Mouse (Mus musculus) retina, postnatal 1 day (tissue): ENCODE data around the gene Epop.
A peak's percentile ranks its signal among the peaks of the same experiment; 100 is the strongest.
"Not testable (repeated sequence)": the region's sequence is repeated elsewhere in the genome, so short reads cannot be mapped to it uniquely, and the experiment has no call there.

ENCODE experiments used
- DNase-seq: peaks from one replicate; pipeline ENCODE4 v3.0.0-alpha.2; 2012

Gene Epop

GRCm38 (mm10) chr11:97659990-97660714 lies 30.6 kb upstream of the Epop start:
- DNase-seq, result peak; percentile 89

DNA sequence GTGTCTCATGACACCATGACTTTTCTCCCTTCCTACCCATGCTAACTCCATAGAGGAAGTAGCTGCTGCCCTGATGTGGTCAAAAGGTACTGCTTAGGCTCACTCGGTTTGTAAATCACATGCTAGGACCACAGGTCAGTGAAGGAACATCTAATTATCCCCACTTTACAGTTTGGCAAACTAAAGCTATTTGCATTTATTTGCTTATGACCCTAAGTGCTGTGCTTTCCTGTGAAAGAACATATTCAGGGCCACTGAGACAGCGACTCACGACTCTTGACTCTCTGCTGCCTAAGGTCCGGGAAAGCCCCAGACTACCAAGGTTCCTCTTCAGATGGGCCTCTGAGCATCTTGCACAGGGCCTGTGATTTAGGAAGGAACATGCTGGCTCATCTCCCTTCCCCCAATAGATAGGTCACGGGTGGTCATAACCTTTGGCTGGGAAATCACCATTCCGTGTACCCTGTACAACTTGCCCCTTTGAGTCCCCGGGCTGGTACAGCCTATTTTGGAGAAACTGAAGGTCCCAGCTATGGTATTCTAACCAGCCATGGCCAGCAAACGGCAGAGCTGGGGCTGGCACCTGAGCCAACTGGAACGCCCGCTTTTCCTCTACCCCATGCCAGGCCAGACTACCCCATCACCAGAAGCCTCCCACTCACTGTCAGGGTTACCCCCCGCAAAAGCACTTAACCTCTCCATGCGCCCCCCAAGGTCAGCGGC lies 29.9 kb upstream of the Epop start:
- no peak for DNase-seq

DNA sequence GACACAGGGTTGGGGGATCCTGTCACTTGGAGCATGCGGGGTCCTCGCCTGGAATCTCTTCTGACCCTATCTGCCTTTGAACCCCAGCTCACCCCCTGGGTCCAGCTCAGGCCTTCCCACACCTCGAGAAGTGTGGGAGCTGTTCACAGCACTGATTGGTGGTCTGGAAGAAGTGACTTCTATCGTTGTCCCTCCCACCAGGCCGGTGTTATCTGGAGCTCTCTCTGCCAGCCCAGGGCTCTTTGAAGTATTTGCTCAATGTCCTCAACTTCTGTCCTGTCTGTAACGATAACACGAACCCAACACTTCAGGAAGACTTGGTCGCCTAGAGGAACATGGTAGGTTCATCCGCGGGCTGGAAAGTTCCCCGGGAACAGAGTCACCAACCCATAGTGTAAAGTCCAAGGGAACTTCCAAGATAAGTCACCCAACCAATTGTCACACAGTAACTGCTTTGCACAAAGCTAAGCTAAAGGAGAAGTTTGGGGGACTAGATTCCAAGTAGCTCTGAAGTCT lies 29.3 kb upstream of the Epop start:
- no peak for DNase-seq

DNA sequence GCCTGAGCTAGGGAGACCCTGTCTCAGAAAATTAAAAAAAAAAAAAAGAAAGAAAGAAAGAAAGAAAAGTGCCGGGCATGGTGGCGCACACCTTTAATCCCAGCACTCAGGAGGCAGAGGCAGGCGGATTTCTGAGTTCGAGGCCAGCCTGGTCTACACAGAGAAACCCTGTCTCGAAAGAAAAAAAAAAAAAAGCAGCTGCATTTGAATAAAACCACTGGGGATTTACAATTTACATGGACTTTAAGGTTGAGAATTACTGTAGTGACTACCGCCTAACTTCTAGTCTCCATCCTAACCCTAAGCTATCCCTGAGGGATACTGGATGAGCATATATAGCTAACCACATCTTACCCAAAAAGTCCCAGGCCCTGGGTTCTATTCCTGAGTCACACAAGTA lies 28.5 kb upstream of the Epop start:
- not testable (repeated sequence) for DNase-seq

DNA sequence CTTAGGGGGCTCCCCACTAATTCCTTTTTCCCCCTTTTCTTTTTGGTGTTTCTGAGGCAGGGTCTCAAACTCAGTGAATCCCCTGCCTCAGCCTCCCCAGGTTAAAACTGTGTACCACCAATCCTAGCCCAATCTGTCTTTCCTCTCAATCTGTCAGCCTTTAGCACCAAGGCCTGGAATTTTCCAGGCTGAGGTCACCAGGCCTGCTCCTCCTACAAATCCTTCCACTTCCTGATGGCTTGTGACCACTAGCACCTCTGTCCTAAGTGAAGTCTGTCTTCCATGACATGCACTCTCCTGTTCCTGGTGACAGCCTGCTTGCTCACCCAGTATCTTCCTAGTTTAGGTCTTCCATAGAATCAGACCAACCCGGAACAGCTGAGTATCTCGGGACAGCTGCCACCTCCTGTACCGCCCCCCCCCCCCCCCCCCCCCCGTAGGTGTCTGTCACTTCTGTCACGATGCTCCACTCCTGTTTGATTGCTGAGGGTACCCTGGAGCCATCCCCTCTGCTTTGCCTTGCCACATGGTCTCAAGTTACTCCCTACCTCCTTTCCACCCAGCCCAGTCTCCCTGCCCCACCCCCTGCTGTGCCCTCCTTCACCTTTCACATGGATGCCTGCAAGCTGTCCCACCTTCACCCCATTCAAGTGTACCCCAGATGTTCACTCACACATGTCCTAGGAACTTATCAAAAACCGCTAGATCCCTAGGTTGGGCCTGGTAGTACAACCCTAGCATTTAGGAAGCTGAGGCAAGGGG lies 27.9 kb upstream of the Epop start:
- DNase-seq, result no peak

DNA sequence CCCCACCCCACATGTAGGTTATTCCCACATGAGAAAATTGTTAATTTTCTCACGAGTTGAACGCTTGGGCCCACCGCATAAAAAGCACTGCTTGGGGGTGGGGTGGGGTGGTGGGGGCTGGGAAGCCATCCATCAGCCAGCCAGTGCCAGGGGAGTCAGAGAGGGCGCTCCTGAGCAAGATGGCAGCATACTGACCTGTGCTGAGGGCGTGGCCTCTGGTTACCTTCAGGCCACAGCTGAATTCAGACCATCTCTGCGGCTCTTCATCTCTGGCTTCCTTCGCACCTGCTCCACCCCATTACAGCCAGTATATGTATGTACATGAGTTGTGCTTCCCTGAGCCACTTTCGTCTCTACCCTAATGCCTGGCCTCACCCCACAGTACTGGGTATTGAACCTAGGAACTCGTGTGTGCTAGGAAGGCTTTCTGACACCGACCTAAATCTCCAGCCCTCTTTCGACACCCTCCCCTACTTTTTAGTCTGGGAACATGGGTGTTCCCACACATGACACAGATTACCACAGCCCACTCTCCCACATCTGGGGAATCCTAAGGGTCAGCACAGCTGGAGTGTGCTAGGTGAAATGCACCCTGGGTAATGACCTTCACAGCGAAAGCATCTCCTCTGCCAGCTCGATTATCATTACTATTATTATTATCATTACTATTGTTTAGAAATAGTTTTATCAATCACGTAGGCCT lies 26.9 kb upstream of the Epop start:
- no peak for DNase-seq

DNA sequence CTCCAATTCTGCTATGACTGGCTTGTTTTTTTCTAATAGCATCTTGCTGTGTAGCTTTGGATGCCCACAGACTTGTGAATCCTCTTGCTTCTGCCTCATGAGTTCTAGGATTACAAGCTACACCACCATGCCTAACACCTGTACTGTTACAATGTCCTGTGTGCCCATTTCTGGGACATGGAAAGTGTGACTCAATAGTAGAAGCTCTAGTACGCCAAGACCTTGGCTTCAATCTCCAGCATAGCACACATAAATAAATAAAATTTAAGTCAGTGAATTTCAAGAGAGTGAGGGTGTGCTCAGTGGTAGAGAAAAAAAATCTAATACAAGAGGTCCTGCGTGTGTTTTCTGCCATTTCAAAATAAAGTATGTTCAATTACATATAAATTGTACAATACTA lies 24.7 kb upstream of the Epop start:
- no peak for DNase-seq

GRCm38 (mm10) chr11:97653376-97653775 lies 23.9 kb upstream of the Epop start:
- DNase-seq, result not testable (repeated sequence)

DNA sequence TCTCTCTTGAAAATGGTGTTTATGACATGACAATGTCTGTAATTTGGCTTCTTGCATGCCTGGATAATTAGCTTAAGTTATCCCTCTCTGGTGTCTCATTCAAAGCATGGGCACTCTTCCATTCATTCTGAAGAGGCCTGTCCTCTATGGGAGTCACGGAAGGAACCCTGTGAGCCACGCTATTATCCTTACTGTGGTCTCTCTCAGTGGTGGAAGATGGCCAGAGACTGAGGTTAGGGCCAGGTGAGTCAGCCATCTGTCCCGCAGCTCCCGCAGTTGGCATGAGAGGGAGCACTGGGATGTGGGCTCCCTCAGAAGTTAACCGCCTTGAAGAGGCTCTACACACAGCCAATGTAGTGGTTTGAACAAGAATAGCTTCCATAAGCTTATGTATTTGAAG lies 20.8 kb upstream of the Epop start:
- no peak for DNase-seq

DNA sequence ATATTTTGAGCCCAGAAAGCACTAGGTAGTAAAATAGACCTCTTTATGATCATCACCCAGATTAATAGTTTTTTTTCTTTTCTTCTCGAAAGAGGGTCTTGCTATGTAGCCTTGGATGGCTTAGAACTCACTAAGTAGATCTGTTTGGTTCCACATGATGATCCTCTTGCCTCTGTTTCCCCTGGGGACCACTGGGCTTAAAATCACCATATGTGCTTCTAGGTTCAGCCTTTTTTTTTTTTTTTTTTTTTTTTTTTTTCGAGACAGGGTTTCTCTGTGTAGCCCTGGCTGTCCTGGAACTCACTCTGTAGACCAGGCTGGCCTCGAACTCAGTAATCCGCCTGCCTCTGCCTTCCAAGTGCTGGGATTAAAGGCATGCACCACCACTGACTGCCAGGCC lies 19.0 kb upstream of the Epop start:
- DNase-seq, result not testable (repeated sequence)

DNA sequence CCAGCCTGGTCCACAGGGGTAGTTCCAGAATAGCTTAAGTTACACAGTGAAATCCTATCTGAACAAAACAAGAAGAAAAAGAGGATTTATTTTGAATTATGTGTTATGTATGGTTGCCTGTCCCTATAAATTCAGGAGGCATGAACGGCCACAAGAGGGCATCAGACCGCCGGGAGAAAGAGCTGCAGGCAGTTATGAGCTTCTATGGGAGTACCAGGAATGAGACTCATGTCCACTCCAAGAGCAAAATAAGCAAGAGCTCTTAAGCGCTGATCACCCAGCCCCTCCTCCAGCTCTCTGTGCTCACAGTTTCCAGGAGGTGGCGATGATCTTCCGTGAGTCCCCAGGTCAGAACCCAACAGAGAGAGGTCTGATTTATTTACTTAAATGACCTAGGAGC lies 15.3 kb upstream of the Epop start:
- DNase-seq, result peak; percentile 83

GRCm38 (mm10) chr11:97643380-97644055 lies 14.0 kb upstream of the Epop start:
- no peak for DNase-seq

- DNase-seq, result no peak
Observed at GRCm38 (mm10) chr11:97642746-97643145, 13.2 kb upstream of the Epop start.

DNA sequence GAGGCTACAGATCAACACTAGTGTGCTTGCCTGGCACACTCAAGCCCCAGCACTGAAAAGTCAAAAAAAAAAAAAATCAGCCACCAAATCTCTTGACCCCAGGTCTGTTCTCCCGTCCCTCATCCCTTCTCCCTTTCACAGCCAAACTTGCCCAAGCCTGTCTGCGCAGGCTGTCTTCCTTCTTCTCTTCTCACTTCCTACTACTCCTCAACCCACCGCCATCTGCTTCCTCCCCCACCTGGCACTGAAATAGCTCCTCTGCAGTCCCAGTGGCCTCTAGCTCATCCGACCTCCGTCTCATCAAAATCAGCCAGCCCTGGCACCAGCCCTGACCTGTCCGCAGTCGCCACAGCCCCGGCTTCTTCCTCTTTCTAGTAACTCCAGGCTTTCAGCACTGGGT lies 12.2 kb upstream of the Epop start:
- no peak for DNase-seq

- DNase-seq, result no peak
Observed at GRCm38 (mm10) chr11:97635468-97636019, 6.0 kb upstream of the Epop start.

DNA sequence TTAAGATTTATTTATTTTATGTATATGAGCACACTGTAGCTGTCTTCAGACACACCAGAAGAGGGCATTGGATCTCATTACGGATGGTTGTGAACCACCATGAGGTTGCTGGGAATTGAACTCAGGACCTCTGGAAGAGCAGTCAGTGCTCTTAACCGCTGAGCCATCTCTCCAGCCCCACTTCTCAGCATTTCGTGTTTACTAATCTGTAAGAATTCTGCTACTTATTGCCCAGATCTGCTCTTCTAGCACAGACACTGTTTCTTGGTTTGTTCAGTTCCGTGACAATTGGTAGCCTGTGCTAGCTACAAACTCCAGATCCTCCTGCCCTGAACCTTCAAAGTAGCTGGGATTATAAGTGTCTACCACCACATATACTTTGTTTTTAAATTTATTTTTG lies 2.9 kb upstream of the Epop start:
- not testable (repeated sequence) for DNase-seq

GRCm38 (mm10) chr11:97631938-97632337 lies 2.4 kb upstream of the Epop start:
- DNase-seq, result peak; percentile 88

GRCm38 (mm10) chr11:97631500-97631899 lies 2.0 kb upstream of the Epop start:
- no peak for DNase-seq

DNA sequence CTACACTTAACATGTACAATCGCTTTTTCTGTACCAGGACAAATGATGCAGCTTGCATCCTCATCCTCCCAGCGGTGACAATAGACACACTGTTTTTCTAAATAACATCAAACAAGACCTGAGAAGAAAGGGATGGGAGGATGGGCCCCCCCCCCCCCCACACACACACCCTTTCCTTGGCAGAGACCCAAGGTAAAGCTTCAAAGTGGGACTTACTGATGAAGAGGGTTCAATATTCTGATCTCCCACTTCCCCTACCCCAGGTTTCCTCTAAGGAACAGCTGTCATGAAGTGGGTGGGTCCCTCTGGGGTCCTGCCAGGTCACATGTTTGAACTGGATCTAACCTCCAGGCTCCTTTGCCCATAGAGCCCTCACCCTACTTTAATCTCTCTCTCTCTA lies 1.5 kb upstream of the Epop start:
- DNase-seq, result no peak

DNA sequence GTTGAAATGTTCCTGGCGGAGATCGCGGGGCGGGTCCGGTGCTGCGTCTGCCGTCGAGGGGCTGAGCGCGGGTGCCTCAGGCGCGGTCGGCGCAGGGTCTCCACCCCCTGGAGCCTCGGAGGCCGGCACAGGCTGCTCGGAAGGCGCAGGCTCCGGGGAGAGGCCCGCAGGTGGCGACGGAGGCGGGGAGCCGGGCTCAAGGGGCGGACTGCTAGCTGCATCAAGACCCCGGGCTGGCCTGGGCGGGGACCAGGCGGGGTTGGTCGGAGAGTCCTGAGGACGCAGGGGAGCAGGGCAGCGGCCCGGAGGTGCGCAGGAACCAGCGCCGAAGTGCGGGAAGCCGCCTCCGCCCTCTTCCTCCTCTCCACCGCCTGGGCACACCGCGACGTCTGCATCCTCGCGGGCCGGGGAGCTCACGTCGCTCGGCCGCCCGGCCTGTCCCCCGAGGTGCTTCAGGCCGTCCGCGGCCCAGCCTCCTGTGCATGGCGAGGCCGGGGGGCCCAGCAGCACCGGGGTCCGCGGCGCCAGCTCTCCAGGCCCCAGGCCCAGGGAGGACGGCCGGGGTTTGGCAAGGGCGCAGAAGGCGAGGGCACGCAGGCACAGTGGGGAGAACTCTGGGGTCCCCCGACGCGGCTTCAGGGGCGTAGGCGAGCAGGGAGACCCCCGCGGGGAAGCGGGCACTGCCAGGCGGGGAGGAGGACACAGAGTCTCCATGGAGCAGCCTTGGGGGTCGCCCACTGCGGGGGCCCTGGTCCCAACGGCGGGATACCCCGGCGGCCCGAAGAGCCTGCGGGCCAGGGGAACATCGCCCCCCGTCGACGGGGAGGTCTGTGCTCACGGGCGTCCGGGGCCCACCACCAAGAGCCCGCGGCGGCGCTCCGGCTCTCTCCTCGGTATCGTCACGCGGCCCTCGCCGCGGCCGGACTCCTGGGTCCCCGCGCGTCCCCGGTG lies 659 bp downstream of the Epop start:
- DNase-seq, result peak; percentile 52

DNA sequence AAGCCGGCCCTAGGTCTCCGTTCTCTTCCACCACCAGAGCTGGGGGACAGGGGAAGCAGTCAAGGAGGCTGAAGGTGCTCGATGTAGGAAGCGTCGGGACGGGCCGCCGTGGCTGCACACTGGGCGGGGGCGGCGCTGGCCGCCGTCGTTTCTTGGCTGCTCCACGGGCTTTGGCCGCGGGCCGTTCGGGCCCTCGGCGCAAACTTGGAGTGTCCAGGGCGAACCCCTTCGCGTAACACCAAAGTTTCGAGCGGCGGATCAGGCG lies 1.3 kb downstream of the Epop start:
- peak; percentile 35 for DNase-seq
